Mouse (Mus musculus) neural tube, embryonic 11.5 days (tissue): ENCODE measurements around the gene Dnal1. TPM values are rescaled to one million over a fixed set of nuclear protein-coding genes. Genes with fewer than 3 reads are reported as not detected.
"Not testable (repeated sequence)": the region's sequence is repeated elsewhere in the genome, so short reads cannot be mapped to it uniquely, and the experiment has no call there.

Source experiments
- ATAC-seq: fragments of 200-750 bp; cut with Nextera tagmentation; 2 replicates; pipeline ENCODE4 v1.8.0; 2017; ENCODE audit warnings: moderate number of reproducible peaks, mild to moderate bottlenecking, moderate TSS enrichment, moderate library complexity; ENCODE audit not compliant: insufficient read depth, low FRiP score, low TSS enrichment
- DNase-seq: peaks from one replicate; pipeline ENCODE4 v3.0.0-alpha.2; 2015; ENCODE audit warnings: low spot score
- H3K27ac ChIP-seq: fragments of 300-500 bp; sonication (generic); 2 replicates; pipeline ENCODE4 v1.5.1; 2014; ENCODE audit warnings: low read depth, mild to moderate bottlenecking, low read length
- H3K27me3 ChIP-seq: fragments of 300-500 bp; sonication (generic); 2 replicates; pipeline ENCODE4 v1.6.1; 2014; ENCODE audit warnings: mild to moderate bottlenecking, low read length, mixed read lengths; ENCODE audit not compliant: control insufficient read depth, insufficient read depth
- H3K36me3 ChIP-seq: fragments of 300-500 bp; sonication (generic); 2 replicates; pipeline ENCODE4 v1.6.1; 2014; ENCODE audit warnings: mild to moderate bottlenecking, low read length, moderate library complexity, mixed read lengths; ENCODE audit not compliant: control insufficient read depth, insufficient read depth
- H3K4me1 ChIP-seq: fragments of 300-500 bp; sonication (generic); 2 replicates; pipeline ENCODE4 v1.6.1; 2014; ENCODE audit warnings: low read length, mixed read lengths; ENCODE audit not compliant: control insufficient read depth, insufficient read depth
- H3K4me2 ChIP-seq: fragments of 300-500 bp; sonication (generic); 2 replicates; pipeline ENCODE4 v1.6.1; 2014; ENCODE audit warnings: low read depth, mild to moderate bottlenecking, moderate library complexity
- H3K4me3 ChIP-seq: fragments of 300-500 bp; sonication (generic); 2 replicates; pipeline ENCODE4 v1.5.1; 2014; ENCODE audit warnings: low read depth, low read length
- H3K9ac ChIP-seq: fragments of 300-500 bp; sonication (generic); 2 replicates; pipeline ENCODE4 v1.6.1; 2014; ENCODE audit warnings: mild to moderate bottlenecking, low read length
- H3K9me3 ChIP-seq: fragments of 300-500 bp; sonication (generic); 2 replicates; pipeline ENCODE4 v1.6.1; 2016; ENCODE audit warnings: low read length; ENCODE audit not compliant: control insufficient read depth
- WGBS: fragments of 180-500 bp; shearing (Covaris S2); extraction: QIAGEN DNeasy Blood & Tissue Kit; methylation state at CpG from one replicate; pipeline ENCODE4 v1.1.7; 2014; 5-methylcytosine and 5-hydroxymethylcytosine counted together
- polyA plus RNA-seq: library from polyadenylated mRNA; unstranded; fragments of >200 nt; fragmentation: Nextera tagmentation; extraction: Ambion mirVana; gene quantifications from 2 replicates; pipeline ENCODE4 v1.2.1, GENCODE M21; 2014

Dnal1 gene
- polyA plus RNA-seq, 1 experiment from 2014 or later = 6.2 TPM

DNA sequence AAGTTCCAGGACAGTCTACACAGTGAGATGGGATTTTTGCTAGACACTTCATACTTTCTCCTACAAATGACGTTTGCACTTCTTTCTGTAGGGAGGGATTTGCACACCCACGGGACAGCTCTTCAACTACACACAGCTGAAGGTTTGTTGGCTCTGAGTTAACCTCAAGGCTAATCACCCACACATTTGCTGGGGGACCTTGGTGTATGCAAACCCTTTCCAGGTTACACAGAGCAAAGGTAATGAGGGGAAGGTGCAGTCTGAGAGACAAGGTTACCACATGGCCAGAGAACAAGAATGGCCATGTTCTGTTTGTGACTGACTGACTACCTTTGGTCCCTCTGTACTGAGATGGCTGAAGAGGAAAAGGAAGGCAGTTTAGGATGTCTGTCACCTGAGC lies 30.3 kb upstream of the Dnal1 start:
- Histone ChIP-seq H3K27me3 (no peaks in the 10 kb centered on the region), H3K4me2 (no peak overlapping the region), H3K9ac (no peak overlapping the region), H3K4me1 (no peaks in the 10 kb centered on the region), H3K9me3 (no peaks in the 10 kb centered on the region), H3K36me3 (no peaks in the 10 kb centered on the region), H3K4me3 (no peak overlapping the region), H3K27ac (no peak overlapping the region)
- ATAC-seq = no peak
- no peak for DNase-seq
- WGBS = 80% methylated on average over 2 of the region's 2 CpGs

DNA sequence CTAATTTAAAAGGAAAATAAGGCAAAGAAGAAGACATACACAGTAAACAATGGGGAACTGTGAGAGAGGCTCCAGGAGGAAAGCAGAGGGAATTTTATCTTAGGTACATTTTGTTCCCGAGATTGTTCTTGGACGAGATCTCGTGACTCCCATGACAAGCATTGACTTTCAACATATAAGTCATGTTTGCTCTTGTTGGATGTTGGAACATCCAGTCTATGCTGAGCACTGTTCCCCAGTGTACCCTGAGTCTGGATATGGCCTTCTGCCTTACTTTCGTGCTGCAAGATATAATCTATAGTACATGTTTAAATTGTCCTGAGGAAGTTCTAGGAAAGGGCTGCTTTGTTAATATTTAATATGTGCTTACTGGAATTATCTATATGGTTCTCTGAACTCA lies 29.6 kb upstream of the Dnal1 start:
- ATAC-seq = no peak
- 92% methylated on average over 4 of the region's 4 CpGs for WGBS

DNA sequence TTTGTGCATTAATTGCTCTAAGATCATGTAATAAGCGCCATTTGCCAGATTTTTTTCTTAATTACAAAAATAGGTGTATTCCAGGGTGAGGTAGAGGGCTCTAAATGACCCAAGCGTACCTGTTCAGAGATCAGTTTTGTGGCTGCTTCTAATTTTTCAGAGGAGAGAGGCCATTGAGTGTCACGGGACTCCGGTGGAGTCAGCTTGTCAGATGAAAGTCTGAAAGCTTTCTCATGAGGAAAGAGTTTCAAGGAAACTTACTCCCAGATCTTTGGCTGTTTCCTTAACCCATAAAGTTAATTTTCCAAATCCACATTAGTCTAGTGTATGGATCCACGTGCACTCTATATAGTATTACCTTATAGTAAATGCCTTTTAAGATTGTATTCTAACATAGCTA lies 19.5 kb upstream of the Dnal1 start:
- not testable (repeated sequence) for H3K9me3 ChIP-seq, DNase-seq, H3K4me2 ChIP-seq, H3K4me1 ChIP-seq, H3K27me3 ChIP-seq, H3K27ac ChIP-seq, ATAC-seq, H3K9ac ChIP-seq, H3K36me3 ChIP-seq, H3K4me3 ChIP-seq
- 85% methylated on average over 5 of the region's 5 CpGs for WGBS

More for the DNA sequence above, 29.6 kb upstream of the Dnal1 start:
- H3K27ac ChIP-seq = no peak overlapping the region
- no peak overlapping the region for H3K4me3 ChIP-seq
- no peaks in the 10 kb centered on the region for H3K4me1 ChIP-seq
- H3K27me3 ChIP-seq = no peaks in the 10 kb centered on the region
- H3K36me3 ChIP-seq = no peaks in the 10 kb centered on the region
- DNase-seq = no peak
- H3K9me3 ChIP-seq = 0 out of 2 replicates have a peak, but pooled peaks cover 2% of the 10 kb centered on the region
- H3K9ac ChIP-seq = no peak overlapping the region
- H3K4me2 ChIP-seq = no peak overlapping the region

DNA sequence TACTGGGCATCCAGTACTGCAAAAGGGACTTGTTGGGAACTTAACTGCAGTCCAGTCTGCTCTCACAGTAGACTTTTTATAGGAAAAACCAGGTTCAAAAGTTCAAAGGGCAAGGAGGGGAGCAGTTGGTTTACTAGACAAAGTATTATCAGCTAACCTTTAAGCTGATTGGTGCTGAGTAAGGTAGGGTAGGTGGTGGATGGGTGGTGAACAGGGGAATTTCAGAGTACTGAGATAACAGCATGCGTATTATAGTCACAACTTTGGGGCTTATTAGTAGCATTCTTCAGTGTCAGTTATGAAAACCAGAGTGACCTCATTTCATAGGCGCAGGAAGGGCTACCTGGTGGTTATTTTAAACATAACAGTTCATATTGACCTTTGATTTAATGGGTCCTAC lies 14.6 kb upstream of the Dnal1 start:
- Histone ChIP-seq H3K4me1 (no peaks in the 10 kb centered on the region), H3K27ac (no peak overlapping the region), H3K36me3 (no peaks in the 10 kb centered on the region), H3K4me3 (no peak overlapping the region), H3K4me2 (no peak overlapping the region), H3K9ac (no peak overlapping the region), H3K27me3 (no peaks in the 10 kb centered on the region), H3K9me3 (no peaks in the 10 kb centered on the region)
- DNase-seq (no peak), ATAC-seq (no peak)
- WGBS = 97% methylated on average over 2 of the region's 2 CpGs

DNA sequence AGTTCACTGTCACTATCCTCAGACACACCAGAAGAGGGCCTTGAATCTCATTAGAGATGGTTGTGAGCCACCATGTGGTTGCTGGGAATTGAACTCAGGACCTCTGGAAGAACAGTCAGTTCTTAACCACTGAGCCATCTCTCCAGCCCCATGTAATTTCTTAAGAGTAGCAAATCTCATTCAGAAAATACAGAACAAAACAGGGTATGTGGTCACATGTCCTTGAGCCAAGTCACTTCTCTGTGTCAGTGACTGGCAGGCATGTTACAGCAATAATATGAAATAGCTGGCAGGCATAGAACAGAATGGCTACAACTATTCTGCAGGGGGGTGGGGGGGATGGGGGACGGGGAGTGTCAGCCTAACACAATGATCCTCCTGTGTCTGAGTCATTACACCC lies 14.1 kb upstream of the Dnal1 start:
- Histone ChIP-seq H3K9ac (no peak overlapping the region), H3K36me3 (no peaks in the 10 kb centered on the region), H3K27me3 (no peaks in the 10 kb centered on the region), H3K27ac (no peak overlapping the region), H3K9me3 (no peaks in the 10 kb centered on the region), H3K4me2 (no peak overlapping the region), H3K4me3 (no peak overlapping the region), H3K4me1 (no peaks in the 10 kb centered on the region)
- ATAC-seq (no peak), DNase-seq (no peak)
- 65% methylated on average over 1 of the region's 1 CpGs for WGBS

DNA sequence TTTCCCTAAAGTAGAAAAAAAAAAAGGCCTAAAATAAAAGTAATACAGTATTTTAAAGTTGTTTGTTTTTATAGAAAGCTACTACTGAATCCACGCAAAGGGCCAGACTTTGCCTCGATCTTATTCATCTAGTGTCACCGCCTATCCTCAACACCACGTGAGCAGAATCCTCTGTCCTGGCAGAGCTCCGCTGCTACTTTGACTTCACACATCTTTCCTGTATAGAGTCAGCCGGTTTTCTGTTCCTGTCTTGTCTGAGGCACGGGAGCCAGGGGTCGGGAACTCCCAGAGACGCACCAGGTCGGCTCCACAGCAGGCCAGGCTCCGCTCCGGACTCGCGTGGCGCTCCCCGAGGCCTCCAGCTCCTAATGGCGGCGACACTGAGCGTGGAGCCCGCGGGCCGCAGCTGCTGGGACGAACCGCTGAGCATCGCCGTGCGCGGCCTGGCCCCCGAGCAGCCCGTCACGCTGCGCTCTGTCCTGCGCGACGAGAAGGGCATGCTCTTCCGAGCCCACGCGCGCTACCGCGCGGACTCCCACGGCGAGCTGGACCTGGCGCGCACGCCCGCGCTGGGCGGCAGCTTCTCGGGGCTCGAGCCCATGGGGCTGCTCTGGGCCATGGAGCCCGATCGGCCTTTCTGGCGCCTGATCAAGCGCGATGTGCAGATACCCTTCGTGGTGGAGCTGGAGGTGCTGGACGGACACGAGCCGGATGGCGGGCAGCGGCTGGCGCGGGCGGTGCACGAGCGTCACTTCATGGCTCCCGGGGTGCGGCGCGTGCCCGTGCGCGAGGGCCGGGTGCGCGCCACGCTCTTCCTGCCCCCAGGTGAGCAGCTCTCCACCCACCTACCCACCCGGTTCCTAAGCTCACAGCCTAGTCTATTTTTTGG lies 13.3 kb upstream of the Dnal1 start, which contains the start of gene Acot6:
TSS of gene Acot6 (plus strand) at position 51 of the 889 bp plus-strand sequence.
- H3K9ac ChIP-seq = peak within 1 kb of the TSS; percentile 67
- under 1% methylated on average over 65 of the region's 80 CpGs for WGBS
- ATAC-seq = peak; percentile 27; the same call in 1 of the 2 replicates
- H3K27me3 ChIP-seq, H3K9me3 ChIP-seq, H3K4me1 ChIP-seq, H3K36me3 ChIP-seq, H3K27ac ChIP-seq: not testable (repeated sequence)
- peak; percentile 63 for DNase-seq
- peak within 1 kb of the TSS; percentile 79 for H3K4me2 ChIP-seq
- H3K4me3 ChIP-seq = peak within 1 kb of the TSS; percentile 34

DNA sequence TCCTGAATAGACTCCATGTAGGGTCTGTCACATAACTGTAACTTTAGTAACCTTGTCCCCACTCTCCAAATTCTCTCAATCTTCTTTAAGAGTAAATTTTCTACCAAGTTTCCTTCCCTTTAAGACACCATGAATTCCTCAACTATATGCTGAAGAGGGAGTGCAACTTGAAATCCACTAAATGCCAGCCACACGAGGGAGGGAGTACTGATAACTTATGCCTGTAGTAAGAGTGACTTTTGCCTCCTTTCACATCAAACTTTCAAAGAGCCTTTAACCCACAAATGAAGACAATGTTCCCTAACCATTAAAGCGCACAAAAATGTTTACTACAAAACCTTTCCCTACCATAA lies 12.7 kb upstream of the Dnal1 start:
- 63% methylated on average over 2 of the region's 2 CpGs for WGBS
- Histone ChIP-seq H3K4me2 (peak overlapping the region; percentile 79), H3K27ac (no peak overlapping the region), H3K4me1 (no peaks in the 10 kb centered on the region), H3K9me3 (no peaks in the 10 kb centered on the region), H3K36me3 (no peaks in the 10 kb centered on the region), H3K27me3 (no peaks in the 10 kb centered on the region), H3K9ac (peak overlapping the region; percentile 67), H3K4me3 (peak overlapping the region; percentile 34)
- ATAC-seq = no peak
- no peak for DNase-seq

DNA sequence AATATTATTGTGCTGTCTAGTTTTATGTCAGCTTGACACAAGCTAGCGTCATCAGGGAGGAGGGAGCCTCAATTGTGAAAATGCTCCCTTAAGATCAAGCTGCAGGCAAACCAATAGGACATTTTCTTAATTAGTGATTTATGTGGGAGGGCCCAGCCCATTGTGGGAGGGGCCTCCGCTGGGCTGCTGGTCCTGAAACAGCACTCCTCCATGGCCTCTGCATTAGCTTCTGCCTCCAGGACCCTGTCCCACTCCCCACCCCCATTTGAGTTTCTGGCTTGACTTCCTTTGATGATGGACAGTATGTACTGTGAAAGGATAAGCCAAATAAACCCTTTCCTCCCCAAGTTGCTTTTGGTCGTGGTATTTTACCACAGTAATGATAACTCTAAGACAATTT lies 7.2 kb upstream of the Dnal1 start:
- 77% methylated on average over 3 of the region's 3 CpGs for WGBS
- H3K27me3 ChIP-seq = no peaks in the 10 kb centered on the region
- no peak overlapping the region for H3K4me3 ChIP-seq
- H3K9me3 ChIP-seq = no peaks in the 10 kb centered on the region
- ATAC-seq (no peak), DNase-seq (no peak)
- H3K4me1 ChIP-seq = no peaks in the 10 kb centered on the region
- H3K9ac ChIP-seq = no peak overlapping the region
- no peaks in the 10 kb centered on the region for H3K36me3 ChIP-seq
- H3K4me2 ChIP-seq = no peak overlapping the region
- no peak overlapping the region for H3K27ac ChIP-seq

DNA sequence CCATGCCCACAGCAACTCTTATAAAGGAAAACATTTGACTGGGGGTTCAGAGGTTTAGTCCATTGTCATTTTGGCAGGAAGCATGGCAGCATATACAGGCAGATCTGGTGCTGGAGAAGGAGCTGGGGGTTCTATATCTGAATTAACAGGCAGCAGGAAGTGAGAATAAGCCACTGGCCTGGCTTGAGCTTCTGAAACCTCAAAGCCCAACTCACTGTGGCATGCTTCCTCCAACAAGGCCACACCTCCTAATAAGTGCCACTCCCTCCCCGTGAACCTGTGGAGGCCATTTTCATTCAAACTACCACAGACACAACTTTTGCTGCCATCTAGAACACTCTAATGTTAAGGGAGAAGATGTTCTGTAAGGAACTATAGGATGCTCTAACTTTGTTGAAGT lies 6.5 kb upstream of the Dnal1 start:
- Histone ChIP-seq H3K27ac (no peak overlapping the region), H3K4me3 (no peak overlapping the region), H3K4me1 (no peaks in the 10 kb centered on the region), H3K36me3 (no peaks in the 10 kb centered on the region), H3K9me3 (no peaks in the 10 kb centered on the region), H3K27me3 (no peaks in the 10 kb centered on the region), H3K4me2 (no peak overlapping the region), H3K9ac (no peak overlapping the region)
- 64% methylated on average over 1 of the region's 1 CpGs for WGBS
- DNase-seq (no peak), ATAC-seq (no peak)
